Mouse (Mus musculus): ENCODE data around the gene Olfr1032. TPM values are rescaled to one million over a fixed set of nuclear protein-coding genes. Genes with fewer than 3 reads are reported as not detected.
"Not testable (repeated sequence)": the region's sequence is repeated elsewhere in the genome, so short reads cannot be mapped to it uniquely, and the experiment has no call there.

Olfr1032 gene
- not detected in 2 replicates for polyA plus RNA-seq (2011; ENCODE audit: insufficient read depth, insufficient read length, low replicate concordance, missing spikeins)

GRCm38 (mm10) chr2:86005240-86005639 is at the start of gene Olfr1032:
Gene Olfr1032, plus strand, starts transcription at chr2:86005540.
- Histone ChIP-seq H3K4me1 (ENCODE audit: control insufficient read depth, insufficient read depth, low read length) (no peaks in the 10 kb centered on the region), H3K4me3 (replicated peaks; ENCODE audit: control insufficient read depth, low read depth, low read length) (no peak within 1 kb of the TSS), H3K27ac (ENCODE audit: control insufficient read depth, insufficient read depth, low read depth, low read length, poor library complexity) (no peak within 1 kb of the TSS)
- no peak for TF ChIP-seq POLR2A (IDR thresholded peaks at IDR 0.05; ENCODE audit: borderline replicate concordance, control insufficient read depth, low read depth, low read length)
- no peak for TF ChIP-seq CTCF (IDR thresholded peaks at IDR 0.05; ENCODE audit: control insufficient read depth, insufficient read depth, low read length)
- 78% methylated on average over 7 of the region's 7 CpGs for WGBS

GRCm38 (mm10) chr2:85973595-85973994 is 31.7 kb upstream of the Olfr1032 start, which contains the start of gene Olfr1029:
Gene Olfr1029, plus strand, starts transcription at chr2:85973895.
- no peak within 1 kb of the TSS for H3K4me3 ChIP-seq (replicated peaks; ENCODE audit: control insufficient read depth, low read depth, low read length)
- 77% methylated on average over 2 of the region's 2 CpGs for WGBS
- TF ChIP-seq CTCF (IDR thresholded peaks at IDR 0.05; ENCODE audit: control insufficient read depth, insufficient read depth, low read length), result no peak
- TF ChIP-seq POLR2A (IDR thresholded peaks at IDR 0.05; ENCODE audit: borderline replicate concordance, control insufficient read depth, low read depth, low read length), result no peak

GRCm38 (mm10) chr2:85978976-85979375 is 26.4 kb upstream of the Olfr1032 start, which contains the start of gene Olfr1030:
Gene Olfr1030, plus strand, starts transcription at chr2:85979276.
- no peaks in the 10 kb centered on the region for H3K4me1 ChIP-seq (ENCODE audit: control insufficient read depth, insufficient read depth, low read length)
- H3K4me3 ChIP-seq (replicated peaks; ENCODE audit: control insufficient read depth, low read depth, low read length), result no peak within 1 kb of the TSS
- 60% methylated on average over 1 of the region's 1 CpGs for WGBS
- TF ChIP-seq CTCF (IDR thresholded peaks at IDR 0.05; ENCODE audit: control insufficient read depth, insufficient read depth, low read length) (no peak), POLR2A (IDR thresholded peaks at IDR 0.05; ENCODE audit: borderline replicate concordance, control insufficient read depth, low read depth, low read length) (no peak)
- no peak within 1 kb of the TSS for H3K27ac ChIP-seq (ENCODE audit: control insufficient read depth, insufficient read depth, low read depth, low read length, poor library complexity)

More at GRCm38 (mm10) chr2:85973595-85973994, 31.7 kb upstream of the Olfr1032 start, which contains the start of gene Olfr1029:
- H3K27ac ChIP-seq (ENCODE audit: control insufficient read depth, insufficient read depth, low read depth, low read length, poor library complexity), result no peak within 1 kb of the TSS
- no peaks in the 10 kb centered on the region for H3K4me1 ChIP-seq (ENCODE audit: control insufficient read depth, insufficient read depth, low read length)

- Histone ChIP-seq H3K27ac (ENCODE audit: control insufficient read depth, insufficient read depth, low read depth, low read length, poor library complexity) (no peak within 1 kb of the TSS), H3K4me3 (replicated peaks; ENCODE audit: control insufficient read depth, low read depth, low read length) (no peak within 1 kb of the TSS), H3K4me1 (ENCODE audit: control insufficient read depth, insufficient read depth, low read length) (no peaks in the 10 kb centered on the region)
- 45% methylated on average over 3 of the region's 3 CpGs for WGBS
- TF ChIP-seq POLR2A (IDR thresholded peaks at IDR 0.05; ENCODE audit: borderline replicate concordance, control insufficient read depth, low read depth, low read length) (no peak), CTCF (IDR thresholded peaks at IDR 0.05; ENCODE audit: control insufficient read depth, insufficient read depth, low read length) (no peak)
Measured at GRCm38 (mm10) chr2:85990004-85990403, 15.3 kb upstream of the Olfr1032 start, which contains the start of gene Olfr1031. Gene Olfr1031, plus strand, starts transcription at chr2:85990304.

- not testable (repeated sequence) for H3K27ac ChIP-seq (ENCODE audit: control insufficient read depth, insufficient read depth, low read depth, low read length, poor library complexity); H3K4me1 ChIP-seq (ENCODE audit: control insufficient read depth, insufficient read depth, low read length); H3K4me3 ChIP-seq (replicated peaks; ENCODE audit: control insufficient read depth, low read depth, low read length)
- 2% methylated on average over 11 of the region's 11 CpGs for WGBS
Measured at GRCm38 (mm10) chr2:86020406-86020805, 15.1 kb downstream of the Olfr1032 start, which contains the start of gene Olfr1033. Gene Olfr1033, plus strand, starts transcription at chr2:86020633.

- H3K4me3 ChIP-seq (replicated peaks; ENCODE audit: control insufficient read depth, low read depth, low read length); H3K27ac ChIP-seq (ENCODE audit: control insufficient read depth, insufficient read depth, low read depth, low read length, poor library complexity); H3K4me1 ChIP-seq (ENCODE audit: control insufficient read depth, insufficient read depth, low read length): not testable (repeated sequence)
- 40% methylated on average over 6 of the region's 9 CpGs for WGBS
Measured at GRCm38 (mm10) chr2:86021518-86021917, 16.2 kb downstream of the Olfr1032 start.

GRCm38 (mm10) chr2:86045561-86045960 is 40.2 kb downstream of the Olfr1032 start, which contains the start of gene Olfr1034:
Gene Olfr1034, plus strand, starts transcription at chr2:86045861.
- Histone ChIP-seq H3K27ac (ENCODE audit: control insufficient read depth, insufficient read depth, low read depth, low read length, poor library complexity) (no peak within 1 kb of the TSS), H3K4me1 (ENCODE audit: control insufficient read depth, insufficient read depth, low read length) (no peaks in the 10 kb centered on the region), H3K4me3 (replicated peaks; ENCODE audit: control insufficient read depth, low read depth, low read length) (no peak within 1 kb of the TSS)
- no peak for TF ChIP-seq CTCF (IDR thresholded peaks at IDR 0.05; ENCODE audit: control insufficient read depth, insufficient read depth, low read length)
- no peak for TF ChIP-seq POLR2A (IDR thresholded peaks at IDR 0.05; ENCODE audit: borderline replicate concordance, control insufficient read depth, low read depth, low read length)

GRCm38 (mm10) chr2:86050777-86051176 is 45.4 kb downstream of the Olfr1032 start:
- H3K27ac ChIP-seq (ENCODE audit: control insufficient read depth, insufficient read depth, low read depth, low read length, poor library complexity); H3K4me1 ChIP-seq (ENCODE audit: control insufficient read depth, insufficient read depth, low read length); H3K4me3 ChIP-seq (replicated peaks; ENCODE audit: control insufficient read depth, low read depth, low read length): not testable (repeated sequence)

Other genes with a start within 250 kb of the Olfr1032 start
- not detected in 2 replicates for gene Olfr1012, start 242.8 kb upstream of the Olfr1032 start, polyA plus RNA-seq (2011; ENCODE audit: insufficient read depth, insufficient read length, low replicate concordance, missing spikeins)
- not detected in 2 replicates for gene Olfr1013, start 238.4 kb upstream of the Olfr1032 start, polyA plus RNA-seq (2011; ENCODE audit: insufficient read depth, insufficient read length, low replicate concordance, missing spikeins)
- 0.52 TPM in 1 of 2 replicates, not detected in the other for gene Olfr1014, start 232.8 kb upstream of the Olfr1032 start, polyA plus RNA-seq (2011; ENCODE audit: insufficient read depth, insufficient read length, low replicate concordance, missing spikeins)
- not detected in 2 replicates for gene Olfr1015, start 223.5 kb upstream of the Olfr1032 start, polyA plus RNA-seq (2011; ENCODE audit: insufficient read depth, insufficient read length, low replicate concordance, missing spikeins)
- not detected in 2 replicates for gene Olfr1016, start 203.0 kb upstream of the Olfr1032 start, polyA plus RNA-seq (2011; ENCODE audit: insufficient read depth, insufficient read length, low replicate concordance, missing spikeins)
- not detected in 2 replicates for gene Olfr1018, start 187.1 kb upstream of the Olfr1032 start, polyA plus RNA-seq (2011; ENCODE audit: insufficient read depth, insufficient read length, low replicate concordance, missing spikeins)
- gene Olfr1019, start 160.1 kb upstream of the Olfr1032 start, polyA plus RNA-seq (2011; ENCODE audit: insufficient read depth, insufficient read length, low replicate concordance, missing spikeins), result not detected in 2 replicates
- gene Olfr1020, start 158.5 kb upstream of the Olfr1032 start, polyA plus RNA-seq (2011; ENCODE audit: insufficient read depth, insufficient read length, low replicate concordance, missing spikeins), result not detected in 2 replicates
- gene Olfr1022, start 136.9 kb upstream of the Olfr1032 start, polyA plus RNA-seq (2011; ENCODE audit: insufficient read depth, insufficient read length, low replicate concordance, missing spikeins), result not detected in 2 replicates
- not detected in 2 replicates for gene Olfr1023, start 119.9 kb upstream of the Olfr1032 start, polyA plus RNA-seq (2011; ENCODE audit: insufficient read depth, insufficient read length, low replicate concordance, missing spikeins)
- not detected in 2 replicates for gene Olfr1024, start 100.5 kb upstream of the Olfr1032 start, polyA plus RNA-seq (2011; ENCODE audit: insufficient read depth, insufficient read length, low replicate concordance, missing spikeins)
- gene Olfr1025-ps1, start 90.3 kb upstream of the Olfr1032 start, polyA plus RNA-seq (2011; ENCODE audit: insufficient read depth, insufficient read length, low replicate concordance, missing spikeins), result not detected in 2 replicates
- not detected in 2 replicates for gene Olfr1026, start 84.0 kb upstream of the Olfr1032 start, polyA plus RNA-seq (2011; ENCODE audit: insufficient read depth, insufficient read length, low replicate concordance, missing spikeins)
- gene Olfr1028, start 55.1 kb upstream of the Olfr1032 start, polyA plus RNA-seq (2011; ENCODE audit: insufficient read depth, insufficient read length, low replicate concordance, missing spikeins), result not detected in 2 replicates
- not detected in 2 replicates for gene Olfr1029, start 31.6 kb upstream of the Olfr1032 start, polyA plus RNA-seq (2011; ENCODE audit: insufficient read depth, insufficient read length, low replicate concordance, missing spikeins)
- 0.65 TPM in 1 of 2 replicates, not detected in the other for gene Olfr1030, start 26.3 kb upstream of the Olfr1032 start, polyA plus RNA-seq (2011; ENCODE audit: insufficient read depth, insufficient read length, low replicate concordance, missing spikeins)
- gene Olfr1031, start 15.2 kb upstream of the Olfr1032 start, polyA plus RNA-seq (2011; ENCODE audit: insufficient read depth, insufficient read length, low replicate concordance, missing spikeins), result not detected in 2 replicates
- gene Olfr1033, start 15.1 kb downstream of the Olfr1032 start, polyA plus RNA-seq (2011; ENCODE audit: insufficient read depth, insufficient read length, low replicate concordance, missing spikeins), result not detected in 2 replicates
- gene Olfr1034, start 40.3 kb downstream of the Olfr1032 start, polyA plus RNA-seq (2011; ENCODE audit: insufficient read depth, insufficient read length, low replicate concordance, missing spikeins), result not detected in 2 replicates
- gene Olfr1036, start 68.5 kb downstream of the Olfr1032 start, polyA plus RNA-seq (2011; ENCODE audit: insufficient read depth, insufficient read length, low replicate concordance, missing spikeins), result not detected in 2 replicates
- gene Olfr1037, start 81.8 kb downstream of the Olfr1032 start, polyA plus RNA-seq (2011; ENCODE audit: insufficient read depth, insufficient read length, low replicate concordance, missing spikeins), result not detected in 2 replicates
- not detected in 2 replicates for gene Olfr1039, start 130.4 kb downstream of the Olfr1032 start, polyA plus RNA-seq (2011; ENCODE audit: insufficient read depth, insufficient read length, low replicate concordance, missing spikeins)
- not detected in 2 replicates for gene Olfr1040, start 141.2 kb downstream of the Olfr1032 start, polyA plus RNA-seq (2011; ENCODE audit: insufficient read depth, insufficient read length, low replicate concordance, missing spikeins)
- gene Olfr1042, start 156.3 kb downstream of the Olfr1032 start, polyA plus RNA-seq (2011; ENCODE audit: insufficient read depth, insufficient read length, low replicate concordance, missing spikeins), result not detected in 2 replicates
- gene Olfr1043, start 162.0 kb downstream of the Olfr1032 start, polyA plus RNA-seq (2011; ENCODE audit: insufficient read depth, insufficient read length, low replicate concordance, missing spikeins), result not detected in 2 replicates
- not detected in 2 replicates for gene Olfr1044, start 172.3 kb downstream of the Olfr1032 start, polyA plus RNA-seq (2011; ENCODE audit: insufficient read depth, insufficient read length, low replicate concordance, missing spikeins)
- gene Olfr52, start 180.1 kb downstream of the Olfr1032 start, polyA plus RNA-seq (2011; ENCODE audit: insufficient read depth, insufficient read length, low replicate concordance, missing spikeins), result not detected in 2 replicates
- gene Olfr1045, start 197.5 kb downstream of the Olfr1032 start, polyA plus RNA-seq (2011; ENCODE audit: insufficient read depth, insufficient read length, low replicate concordance, missing spikeins), result not detected in 2 replicates
- not detected in 2 replicates for gene Olfr1046, start 213.8 kb downstream of the Olfr1032 start, polyA plus RNA-seq (2011; ENCODE audit: insufficient read depth, insufficient read length, low replicate concordance, missing spikeins)
- not detected in 2 replicates for gene Olfr1047, start 225.9 kb downstream of the Olfr1032 start, polyA plus RNA-seq (2011; ENCODE audit: insufficient read depth, insufficient read length, low replicate concordance, missing spikeins)
- gene Olfr1048, start 234.7 kb downstream of the Olfr1032 start, polyA plus RNA-seq (2011; ENCODE audit: insufficient read depth, insufficient read length, low replicate concordance, missing spikeins), result not detected in 2 replicates

Measured in bone marrow, adult 2 months (tissue).